Mouse (Mus musculus): ENCODE measurements around the gene Btf3.

- TF ChIP-seq EP300 (IDR thresholded peaks at IDR 0.05; ENCODE audit: low read depth) (no peak), CTCF (IDR thresholded peaks at IDR 0.05; ENCODE audit: low read depth) (no peak)
Measured at GRCm38 (mm10) chr13:98317911-98318310, 1.1 kb upstream of the Btf3 start.
